Mouse (Mus musculus) liver, embryonic 14.5 days (tissue): ENCODE measurements around the gene D630003M21Rik.

Source experiments
- CTCF ChIP-seq: IDR thresholded peaks from 2 replicates; pipeline ENCODE4 v1.5.1; 2016; ENCODE audit warnings: antibody characterized with exemption, low read depth, control low read depth
- EP300 ChIP-seq: IDR thresholded peaks from 2 replicates; pipeline ENCODE4 v1.6.1; 2016; ENCODE audit warnings: antibody characterized with exemption, low read depth

- peak; percentile 86 for TF ChIP-seq CTCF
- TF ChIP-seq EP300: no peak
Observed at GRCm38 (mm10) chr2:158146223-158146622, 82.8 kb downstream of the D630003M21Rik start, which contains the start of gene Tgm2.
